Mouse (Mus musculus) olfactory bulb, adult 2 months (tissue): ENCODE data around the gene Tomm20l.

Experiments used
- CTCF ChIP-seq: fragments of 200-500 bp; IDR thresholded peaks from 2 replicates; pipeline ENCODE4 v1.5.1; 2012; ENCODE audit warnings: low read depth, mild to moderate bottlenecking, low read length, moderate library complexity; ENCODE audit not compliant: insufficient read depth
- POLR2A ChIP-seq: fragments of 200-500 bp; IDR thresholded peaks from 2 replicates; pipeline ENCODE4 v1.6.1; 2012; ENCODE audit warnings: mild to moderate bottlenecking, low read depth, low read length, moderate library complexity; ENCODE audit not compliant: insufficient read depth

GRCm38 (mm10) chr12:71136974-71137491, 25.8 kb downstream of the Tomm20l start:
- TF ChIP-seq CTCF (no peak), POLR2A (no peak)
